Mouse (Mus musculus) myocyte (in vitro differentiated cells): ENCODE data around the gene Gli3. TPM values are rescaled to one million over a fixed set of nuclear protein-coding genes. Genes with fewer than 3 reads are reported as not detected.

Experiments used
- H3K27me3 ChIP-seq: one replicate; pipeline ENCODE4 v1.6.1; 2011; ENCODE audit not compliant: control insufficient read depth, insufficient read depth, insufficient read length
- H3K36me3 ChIP-seq: one replicate; pipeline ENCODE4 v1.6.1; 2011; ENCODE audit not compliant: control insufficient read depth, insufficient read depth
- H3K4me2 ChIP-seq: one replicate; pipeline ENCODE4 v1.6.1; 2011; ENCODE audit warnings: low read depth, control low read depth
- H3K4me3 ChIP-seq: one replicate; pipeline ENCODE4 v1.5.1; 2011; ENCODE audit warnings: mild to moderate bottlenecking, control low read depth, moderate library complexity
- H3K79me2 ChIP-seq: one replicate; pipeline ENCODE4 v1.6.1; 2011; ENCODE audit not compliant: control insufficient read depth, insufficient read depth
- H3ac ChIP-seq: one replicate; pipeline ENCODE4 v1.6.1; 2011; ENCODE audit not compliant: control insufficient read depth, insufficient read length
- CEBPB ChIP-seq: IDR thresholded peaks from 2 replicates; pipeline ENCODE4 v1.6.1; 2011; ENCODE audit warnings: mild to moderate bottlenecking, moderate library complexity; ENCODE audit not compliant: poor library complexity, insufficient read depth, severe bottlenecking
- E2F4 ChIP-seq: IDR thresholded peaks from one replicate; pipeline ENCODE4 v1.6.1; 2011; ENCODE audit warnings: mild to moderate bottlenecking, control low read depth, moderate library complexity; ENCODE audit not compliant: insufficient read depth
- MAX ChIP-seq: IDR thresholded peaks from one replicate; pipeline ENCODE4 v1.6.1; 2011; ENCODE audit warnings: low read depth, mild to moderate bottlenecking, control low read depth
- MYOD1 ChIP-seq, 3 experiments: IDR thresholded peaks; one replicate each; pipeline ENCODE4 v1.6.1; 2011; ENCODE audit warnings: control low read depth in 2 of 3, low read depth in 2 of 3, mild to moderate bottlenecking in 2 of 3, moderate library complexity in 1 of 3; ENCODE audit not compliant: insufficient read length in 2 of 3, control insufficient read depth in 1 of 3
- MYOG ChIP-seq, 3 experiments: IDR thresholded peaks; one replicate each; pipeline ENCODE4 v1.6.1; 2011; ENCODE audit warnings: control low read depth in 2 of 3, low read depth in 2 of 3, mild to moderate bottlenecking in 2 of 3; ENCODE audit not compliant: insufficient read length in 2 of 3, control insufficient read depth in 1 of 3, insufficient read depth in 1 of 3
- POLR2A ChIP-seq: IDR thresholded peaks from one replicate; pipeline ENCODE4 v1.6.1; 2011; ENCODE audit warnings: low read depth, mild to moderate bottlenecking, control low read depth, moderate library complexity; ENCODE audit not compliant: insufficient read length
- POLR2AphosphoS2 ChIP-seq: IDR thresholded peaks from one replicate; pipeline ENCODE4 v1.6.1; 2011; ENCODE audit warnings: low read depth, control low read depth; ENCODE audit not compliant: insufficient read length
- REST ChIP-seq: IDR thresholded peaks from one replicate; pipeline ENCODE4 v1.6.1; 2011; ENCODE audit warnings: mild to moderate bottlenecking, control low read depth, moderate library complexity; ENCODE audit not compliant: insufficient read depth, insufficient read length
- SRF ChIP-seq: IDR thresholded peaks from one replicate; pipeline ENCODE4 v1.6.1; 2011; ENCODE audit warnings: low read depth; ENCODE audit not compliant: control insufficient read depth, insufficient read length
- TCF12 ChIP-seq: IDR thresholded peaks from one replicate; pipeline ENCODE4 v1.6.1; 2011; ENCODE audit warnings: mild to moderate bottlenecking, control low read depth; ENCODE audit not compliant: poor library complexity, insufficient read depth, severe bottlenecking
- TCF3 ChIP-seq: IDR thresholded peaks from one replicate; pipeline ENCODE4 v1.6.1; 2011; ENCODE audit warnings: low read depth, control low read depth; ENCODE audit not compliant: insufficient read length
- USF1 ChIP-seq: IDR thresholded peaks from one replicate; pipeline ENCODE4 v1.6.1; 2011; ENCODE audit warnings: low read depth, mild to moderate bottlenecking, control low read depth, moderate library complexity
- polyA plus RNA-seq: library from polyadenylated mRNA; unstranded; fragments of >200 nt; fragmentation: generic; extraction: Trizol; gene quantifications from one replicate; pipeline ENCODE4 v1.2.1, GENCODE M21; 2012; ENCODE audit warnings: missing spikeins

The Gli3 gene
- polyA plus RNA-seq, 1 experiment: 3.9 TPM

DNA sequence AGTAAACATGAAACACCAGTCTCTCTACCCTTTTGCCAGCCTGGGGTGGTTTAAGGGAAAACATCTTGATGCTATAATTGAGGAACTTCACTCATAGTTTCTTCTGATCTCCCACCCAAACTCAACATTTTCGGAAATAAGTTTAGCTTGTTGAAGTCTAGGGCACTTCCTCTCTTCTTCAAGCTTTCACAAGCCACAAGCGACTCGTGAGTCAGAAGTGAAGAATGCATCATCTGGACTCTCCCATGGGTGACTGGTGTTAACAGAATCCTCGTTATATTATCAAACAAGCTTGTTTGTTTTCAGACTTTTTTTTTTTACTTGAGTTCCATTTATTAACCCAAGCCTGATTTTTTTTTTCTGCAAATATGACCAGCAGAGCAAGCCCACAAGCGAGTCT, 197.5 kb downstream of the Gli3 start:
- H3K27me3 ChIP-seq: no peaks in the 10 kb centered on the region
- peaks cover 34% of the 10 kb centered on the region for H3K36me3 ChIP-seq
- TF ChIP-seq POLR2AphosphoS2 (no peak), E2F4 (no peak)
- no peak overlapping the region for H3ac ChIP-seq
- H3K4me3 ChIP-seq: no peak overlapping the region
- peak overlapping the region; percentile 56 for H3K4me2 ChIP-seq
- no peaks in the 10 kb centered on the region for H3K79me2 ChIP-seq

DNA sequence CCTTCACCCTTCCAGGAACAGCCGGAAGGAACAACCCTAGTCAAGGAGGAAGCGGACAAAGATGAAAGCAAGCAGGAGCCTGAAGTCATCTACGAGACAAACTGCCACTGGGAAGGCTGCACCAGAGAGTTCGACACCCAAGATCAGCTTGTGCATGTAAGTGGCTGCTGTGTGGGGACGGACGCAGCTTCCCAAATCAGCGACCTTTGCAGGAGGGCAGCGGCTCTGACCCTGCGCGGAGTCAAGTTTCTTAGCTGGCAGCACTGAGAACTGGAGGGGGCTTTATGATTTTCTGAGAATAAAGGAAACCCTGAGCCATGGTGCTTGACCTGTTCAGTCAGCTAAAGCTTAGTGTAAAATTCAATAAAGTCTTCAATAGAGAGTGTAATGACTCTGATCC, 199.3 kb downstream of the Gli3 start:
- TF ChIP-seq SRF: no peak
- no peak for TF ChIP-seq POLR2AphosphoS2
- TF ChIP-seq MYOD1 (IDR thresholded peaks at IDR 0.05; ENCODE audit: control insufficient read depth in 1 of 3, insufficient read length in 2 of 3, low read depth in 2 of 3): no peak
- no peak for TF ChIP-seq TCF12
- TF ChIP-seq MYOG (IDR thresholded peaks at IDR 0.05; ENCODE audit: control insufficient read depth in 1 of 3, insufficient read depth in 1 of 3, insufficient read length in 2 of 3, low read depth in 2 of 3): no peak
- TF ChIP-seq E2F4: no peak
- Histone ChIP-seq H3K4me3 (no peak overlapping the region), H3K79me2 (no peaks in the 10 kb centered on the region), H3K4me2 (no peak overlapping the region), H3K27me3 (no peaks in the 10 kb centered on the region), H3ac (no peak overlapping the region), H3K36me3 (peaks cover 35% of the 10 kb centered on the region)

DNA sequence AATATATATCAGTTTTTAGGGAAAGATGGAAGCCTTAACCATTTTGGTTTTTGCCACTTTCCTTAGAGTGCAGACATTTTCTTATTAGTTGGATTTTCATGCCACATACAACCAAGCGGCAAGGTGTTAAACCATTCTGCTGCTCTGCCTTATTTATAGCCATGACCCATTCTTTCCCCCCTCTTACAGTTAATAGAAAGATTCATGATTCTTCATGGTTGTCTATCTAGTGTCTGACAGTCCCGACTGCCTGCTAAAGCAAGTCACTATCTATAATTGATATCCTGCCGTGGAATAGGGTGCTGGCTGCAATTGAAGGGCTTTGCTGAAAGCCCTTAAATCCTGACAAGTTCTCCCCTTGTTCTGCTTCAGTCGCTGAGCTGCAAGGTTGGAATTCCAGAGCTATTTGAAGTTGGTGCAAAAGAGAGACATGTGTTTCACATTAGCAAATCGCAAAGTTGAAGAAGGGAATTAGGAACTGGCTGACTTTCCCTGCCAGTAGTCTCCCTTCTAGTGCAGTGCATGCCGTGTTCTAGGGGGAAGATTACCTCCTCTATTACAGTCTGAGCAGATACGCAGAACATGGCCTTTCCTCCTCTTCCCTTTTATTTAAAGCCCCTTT, 201.7 kb downstream of the Gli3 start:
- Histone ChIP-seq H3K36me3 (peaks cover 35% of the 10 kb centered on the region), H3K27me3 (no peaks in the 10 kb centered on the region), H3K79me2 (no peaks in the 10 kb centered on the region), H3K4me2 (no peak overlapping the region), H3K4me3 (no peak overlapping the region), H3ac (no peak overlapping the region)
- no peak for TF ChIP-seq REST
- no peak for TF ChIP-seq USF1
- no peak for TF ChIP-seq TCF12
- TF ChIP-seq POLR2A: no peak
- TF ChIP-seq CEBPB: no peak
- no peak for TF ChIP-seq MAX
- no peak for TF ChIP-seq E2F4
- TF ChIP-seq MYOD1 (IDR thresholded peaks at IDR 0.05; ENCODE audit: control insufficient read depth in 1 of 3, insufficient read length in 2 of 3, low read depth in 2 of 3): no peak

DNA sequence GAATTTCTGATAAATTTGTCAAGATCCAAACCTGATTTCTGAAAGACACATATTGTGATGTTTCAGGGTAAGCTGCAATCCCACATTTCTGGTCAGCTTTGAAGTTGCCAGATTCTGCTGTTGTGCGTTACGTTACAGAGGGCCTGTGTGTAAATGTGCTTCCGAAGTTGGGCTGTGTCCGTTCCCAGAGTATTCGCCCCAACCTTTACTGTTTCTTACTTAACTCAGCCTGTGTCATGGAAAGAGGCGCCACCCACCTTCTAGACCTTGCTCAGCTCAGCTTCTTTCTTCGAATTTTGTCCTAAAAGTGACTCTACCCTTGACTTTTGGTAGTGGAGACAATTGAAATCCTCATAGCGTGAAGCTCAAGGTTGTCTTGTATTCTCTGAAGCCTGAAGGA, 202.5 kb downstream of the Gli3 start:
- H3K36me3 ChIP-seq: peaks cover 35% of the 10 kb centered on the region
- TF ChIP-seq REST (no peak), MYOD1 (IDR thresholded peaks at IDR 0.05; ENCODE audit: control insufficient read depth in 1 of 3, insufficient read length in 2 of 3, low read depth in 2 of 3) (no peak), TCF3 (no peak), MAX (no peak), MYOG (IDR thresholded peaks at IDR 0.05; ENCODE audit: control insufficient read depth in 1 of 3, insufficient read depth in 1 of 3, insufficient read length in 2 of 3, low read depth in 2 of 3) (no peak), E2F4 (no peak), CEBPB (no peak), TCF12 (no peak), POLR2A (no peak), USF1 (no peak), POLR2AphosphoS2 (no peak), SRF (no peak)

DNA sequence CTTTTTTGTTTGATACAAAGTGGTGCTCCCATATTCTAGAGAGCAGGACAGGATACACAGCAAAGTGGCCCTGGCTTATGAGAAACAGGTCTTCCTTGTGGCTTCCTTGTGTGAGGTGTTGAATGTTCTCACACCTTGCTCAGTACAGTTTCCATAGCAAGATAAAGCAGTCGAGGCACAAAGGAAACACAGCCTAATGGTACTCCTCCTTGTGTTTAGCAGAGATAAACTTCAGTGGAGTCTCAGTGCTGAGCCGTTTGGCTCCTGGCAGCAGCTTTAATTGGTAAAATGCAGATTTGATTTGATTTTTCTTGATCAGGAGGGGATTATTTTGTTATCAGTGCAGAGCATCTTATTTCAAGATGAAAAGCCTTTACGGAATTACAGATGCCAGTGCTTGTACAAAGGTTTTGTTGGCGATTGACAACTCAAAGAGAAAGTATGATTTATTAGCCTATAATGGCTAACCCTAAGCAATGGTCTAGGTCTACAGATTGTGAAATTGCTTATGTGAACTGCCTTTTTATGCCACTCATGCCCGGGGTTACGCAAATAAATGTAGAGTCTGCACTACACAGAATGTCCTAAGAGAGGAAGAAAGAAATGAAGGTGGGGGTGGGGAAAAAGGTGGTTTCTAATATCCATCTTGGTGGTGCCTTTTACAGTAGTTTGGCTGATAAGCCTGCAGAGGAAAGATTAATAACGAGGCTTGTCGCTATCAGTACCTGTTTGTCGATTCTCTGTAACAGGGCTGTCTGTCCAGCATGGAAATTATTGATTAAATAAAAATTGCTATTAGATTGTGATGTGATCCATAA, 207.3 kb downstream of the Gli3 start:
- Histone ChIP-seq H3K79me2 (no peaks in the 10 kb centered on the region), H3ac (no peak overlapping the region), H3K4me2 (no peak overlapping the region), H3K27me3 (no peaks in the 10 kb centered on the region), H3K4me3 (no peak overlapping the region), H3K36me3 (peaks cover 3% of the 10 kb centered on the region)
- TF ChIP-seq TCF3: no peak
- no peak for TF ChIP-seq TCF12
- no peak for TF ChIP-seq MYOD1 (IDR thresholded peaks at IDR 0.05; ENCODE audit: control insufficient read depth in 1 of 3, insufficient read length in 2 of 3, low read depth in 2 of 3)
- TF ChIP-seq USF1: no peak
- no peak for TF ChIP-seq MYOG (IDR thresholded peaks at IDR 0.05; ENCODE audit: control insufficient read depth in 1 of 3, insufficient read depth in 1 of 3, insufficient read length in 2 of 3, low read depth in 2 of 3)

More for the DNA sequence above, 202.5 kb downstream of the Gli3 start:
- Histone ChIP-seq H3K27me3 (no peaks in the 10 kb centered on the region), H3K4me3 (no peak overlapping the region), H3ac (no peak overlapping the region), H3K79me2 (no peaks in the 10 kb centered on the region), H3K4me2 (no peak overlapping the region)
